Mouse (Mus musculus): Measurements from ENCODE around the gene Haus6. TPM values are rescaled to one million over a fixed set of nuclear protein-coding genes. Genes with fewer than 3 reads are reported as not detected.

Gene Haus6
- polyA plus RNA-seq, 1 experiment, result 4.4 TPM

DNA sequence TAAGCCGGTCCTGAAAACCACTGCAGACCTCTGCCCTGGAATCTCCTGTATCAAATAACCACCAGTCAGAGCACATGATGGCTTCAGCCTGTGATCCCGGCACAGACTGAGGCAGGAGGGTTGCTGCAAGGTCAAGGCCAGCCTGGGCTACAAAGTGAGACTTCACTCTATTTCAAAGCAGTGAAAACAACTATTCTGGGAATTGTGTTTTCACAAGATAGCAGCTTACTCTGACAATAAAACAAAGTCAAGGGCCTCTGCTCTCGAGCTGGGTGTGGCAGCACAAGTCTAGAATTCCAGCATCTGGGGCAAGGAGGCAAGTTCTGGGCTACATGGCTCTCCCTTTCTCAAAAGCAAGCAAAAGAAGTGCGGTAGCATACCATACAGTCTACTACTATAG, 52.8 kb downstream of the Haus6 start:
- no peak overlapping the region for H3K4me3 ChIP-seq (replicated peaks; ENCODE audit: insufficient read depth, low read depth, low read length)
- no peaks in the 10 kb centered on the region for H3K27me3 ChIP-seq (ENCODE audit: control insufficient read depth, insufficient read depth, low read length)
- whole genome bisulfite sequencing, result 82% methylated on average over 4 of the region's 4 CpGs
- TF ChIP-seq CTCF (IDR thresholded peaks at IDR 0.05; ENCODE audit: borderline replicate concordance, insufficient read depth, low read depth, low read length) (no peak), POLR2A (IDR thresholded peaks at IDR 0.05; ENCODE audit: borderline replicate concordance, insufficient read depth, low read length) (no peak)
- no peaks in the 10 kb centered on the region for H3K4me1 ChIP-seq (ENCODE audit: control insufficient read depth, insufficient read depth, low read length)
- no peak overlapping the region for H3K27ac ChIP-seq (ENCODE audit: insufficient read depth, low read length)
- no peak for DNase-seq

DNA sequence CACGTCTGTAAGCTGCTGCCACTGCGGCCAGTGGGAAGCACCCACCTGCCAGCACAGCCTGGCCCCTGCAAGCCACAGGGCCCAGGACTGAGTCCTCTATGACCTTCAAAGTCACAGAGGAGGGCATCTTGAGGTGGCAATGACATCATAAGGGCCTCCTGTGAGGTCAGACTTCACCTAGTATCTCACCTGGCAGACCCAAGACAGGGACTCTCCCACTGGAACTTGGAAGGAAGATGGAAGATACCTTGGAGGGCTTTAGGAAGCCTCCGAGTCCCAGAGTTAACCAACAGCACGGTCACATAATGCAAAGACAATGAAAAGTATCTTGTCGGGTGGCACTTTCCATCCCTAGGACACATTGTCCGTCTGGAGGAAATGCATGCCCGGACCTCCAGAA, 53.6 kb downstream of the Haus6 start, which contains the start of gene Saxo1:
Saxo1 (minus strand) TSS at position 101 of the 400 bp plus-strand sequence.
- Histone ChIP-seq H3K4me1 (ENCODE audit: control insufficient read depth, insufficient read depth, low read length) (no peaks in the 10 kb centered on the region), H3K4me3 (replicated peaks; ENCODE audit: insufficient read depth, low read depth, low read length) (no peak within 1 kb of the TSS), H3K27me3 (ENCODE audit: control insufficient read depth, insufficient read depth, low read length) (no peaks in the 10 kb centered on the region), H3K27ac (ENCODE audit: insufficient read depth, low read length) (no peak within 1 kb of the TSS)
- WGBS, result 90% methylated on average over 7 of the region's 7 CpGs
- no peak for DNase-seq
- no peak for TF ChIP-seq CTCF (IDR thresholded peaks at IDR 0.05; ENCODE audit: borderline replicate concordance, insufficient read depth, low read depth, low read length)
- TF ChIP-seq POLR2A (IDR thresholded peaks at IDR 0.05; ENCODE audit: borderline replicate concordance, insufficient read depth, low read length), result no peak

DNA sequence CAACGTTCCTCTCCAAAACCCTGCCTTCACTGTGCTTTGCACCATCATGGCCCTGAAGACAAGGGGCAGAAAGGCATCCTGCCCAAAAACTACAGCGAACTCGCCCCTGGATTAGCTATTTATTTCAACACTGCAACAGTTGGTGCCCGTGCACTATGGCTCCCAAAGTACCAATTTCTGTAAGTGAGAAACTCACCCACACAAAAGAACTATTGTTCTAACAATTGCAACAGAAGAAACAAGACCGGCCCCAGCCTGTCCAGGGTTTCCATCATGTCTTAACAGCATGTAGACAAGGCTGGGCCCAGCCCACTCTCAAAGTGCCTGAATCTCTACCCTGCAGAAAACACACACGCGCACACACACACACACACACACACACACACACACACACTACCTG, 54.5 kb downstream of the Haus6 start:
- Histone ChIP-seq H3K4me1 (ENCODE audit: control insufficient read depth, insufficient read depth, low read length) (no peaks in the 10 kb centered on the region), H3K4me3 (replicated peaks; ENCODE audit: insufficient read depth, low read depth, low read length) (no peak overlapping the region), H3K27ac (ENCODE audit: insufficient read depth, low read length) (no peak overlapping the region), H3K27me3 (ENCODE audit: control insufficient read depth, insufficient read depth, low read length) (no peaks in the 10 kb centered on the region)
- 52% methylated on average over 7 of the region's 7 CpGs for WGBS
- no peak for DNase-seq
- TF ChIP-seq CTCF (IDR thresholded peaks at IDR 0.05; ENCODE audit: borderline replicate concordance, insufficient read depth, low read depth, low read length) (no peak), POLR2A (IDR thresholded peaks at IDR 0.05; ENCODE audit: borderline replicate concordance, insufficient read depth, low read length) (no peak)

DNA sequence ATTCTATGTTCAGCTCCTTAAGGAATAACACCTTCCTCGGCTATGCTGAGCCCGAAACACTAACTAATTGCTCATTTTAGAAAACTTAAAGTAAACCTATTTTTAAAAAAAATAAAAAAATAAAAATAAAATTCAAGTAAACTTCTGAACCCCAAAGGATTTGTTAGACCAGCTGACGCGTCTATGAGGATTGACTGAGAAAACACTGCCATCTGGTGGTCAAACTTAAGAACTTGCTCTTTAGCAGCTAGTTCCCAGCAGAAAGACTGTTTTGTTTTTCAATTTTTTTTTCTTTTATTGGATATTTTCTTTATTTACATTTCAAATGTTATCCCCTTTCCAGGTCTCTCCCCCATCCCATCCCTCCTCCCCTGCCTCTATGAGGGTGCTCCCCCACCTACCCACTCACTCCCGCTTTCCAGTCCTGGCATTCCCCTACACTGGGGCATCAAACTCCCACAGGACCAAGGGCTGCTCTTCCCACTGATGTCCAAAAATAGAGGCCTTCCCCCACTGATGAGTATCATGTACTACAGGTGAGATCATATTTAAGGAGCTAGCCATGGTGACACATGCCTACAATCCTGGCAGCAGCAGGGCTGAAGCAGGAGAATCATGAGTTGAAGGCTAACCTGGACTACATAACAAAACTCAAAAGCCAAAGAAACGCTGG, 56.7 kb downstream of the Haus6 start:
- Histone ChIP-seq H3K4me3 (replicated peaks; ENCODE audit: insufficient read depth, low read depth, low read length) (no peak overlapping the region), H3K4me1 (ENCODE audit: control insufficient read depth, insufficient read depth, low read length) (no peaks in the 10 kb centered on the region), H3K27ac (ENCODE audit: insufficient read depth, low read length) (no peak overlapping the region), H3K27me3 (ENCODE audit: control insufficient read depth, insufficient read depth, low read length) (no peaks in the 10 kb centered on the region)
- 22% methylated on average over 6 of the region's 6 CpGs for WGBS
- DNase-seq, result peak in 1 of 2 experiments; percentile 25
- no peak for TF ChIP-seq POLR2A (IDR thresholded peaks at IDR 0.05; ENCODE audit: borderline replicate concordance, insufficient read depth, low read length)
- peak; percentile 51; the same call in 1 of the 2 replicates for TF ChIP-seq CTCF (IDR thresholded peaks at IDR 0.05; ENCODE audit: borderline replicate concordance, insufficient read depth, low read depth, low read length)

DNA sequence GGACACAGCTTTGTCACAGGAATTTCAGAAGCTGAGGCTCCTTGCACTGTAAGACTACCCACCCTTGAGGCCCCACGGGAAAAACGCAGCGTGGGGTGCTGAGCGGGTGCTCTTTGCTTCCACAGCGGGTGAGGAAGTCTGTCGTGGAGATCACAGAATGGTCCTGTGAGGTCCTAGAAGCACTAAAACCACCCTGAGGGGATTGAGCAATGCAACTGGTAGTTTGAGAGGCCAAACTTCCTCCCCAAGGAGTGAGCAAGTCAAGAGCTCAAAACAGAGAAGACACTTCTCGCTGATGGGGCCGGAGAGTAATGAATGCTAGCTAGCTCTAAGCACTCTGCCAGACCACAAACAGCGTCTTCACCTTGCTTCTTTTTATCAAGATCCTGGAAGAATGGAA, 63.5 kb downstream of the Haus6 start:
- DNase-seq, result no peak
- WGBS, result 90% methylated on average over 9 of the region's 9 CpGs
- no peaks in the 10 kb centered on the region for H3K4me1 ChIP-seq (ENCODE audit: control insufficient read depth, insufficient read depth, low read length)
- H3K27me3 ChIP-seq (ENCODE audit: control insufficient read depth, insufficient read depth, low read length), result no peaks in the 10 kb centered on the region
- no peak overlapping the region for H3K27ac ChIP-seq (ENCODE audit: insufficient read depth, low read length)
- TF ChIP-seq POLR2A (IDR thresholded peaks at IDR 0.05; ENCODE audit: borderline replicate concordance, insufficient read depth, low read length) (no peak), CTCF (IDR thresholded peaks at IDR 0.05; ENCODE audit: borderline replicate concordance, insufficient read depth, low read depth, low read length) (no peak)
- no peak overlapping the region for H3K4me3 ChIP-seq (replicated peaks; ENCODE audit: insufficient read depth, low read depth, low read length)

DNA sequence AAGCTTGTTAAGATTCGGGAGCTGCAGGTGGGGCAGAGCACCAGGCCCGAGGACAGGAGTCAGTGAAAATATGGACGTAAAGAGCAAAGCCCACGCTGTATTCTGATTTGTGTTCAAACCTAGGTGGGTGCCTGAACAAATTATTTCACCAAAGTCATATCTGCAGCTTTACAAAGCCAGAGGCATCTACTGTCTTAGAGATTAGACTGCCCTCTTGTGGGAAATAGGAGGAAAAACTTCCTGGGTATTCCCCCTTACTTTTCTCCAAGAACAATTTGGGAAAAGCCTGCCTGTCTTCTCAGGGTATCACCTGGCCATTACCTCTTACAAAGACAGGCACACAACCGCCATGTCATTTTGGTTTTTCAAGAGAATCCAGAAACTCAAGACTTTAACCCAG, 66.2 kb downstream of the Haus6 start:
- TF ChIP-seq POLR2A (IDR thresholded peaks at IDR 0.05; ENCODE audit: borderline replicate concordance, insufficient read depth, low read length) (no peak), CTCF (IDR thresholded peaks at IDR 0.05; ENCODE audit: borderline replicate concordance, insufficient read depth, low read depth, low read length) (peak; percentile 27; the same call in 1 of the 2 replicates)
- DNase-seq, result no peak
- 38% methylated on average over 5 of the region's 5 CpGs for WGBS
- H3K4me1 ChIP-seq (ENCODE audit: control insufficient read depth, insufficient read depth, low read length), result no peaks in the 10 kb centered on the region
- no peak overlapping the region for H3K27ac ChIP-seq (ENCODE audit: insufficient read depth, low read length)
- no peak overlapping the region for H3K4me3 ChIP-seq (replicated peaks; ENCODE audit: insufficient read depth, low read depth, low read length)
- H3K27me3 ChIP-seq (ENCODE audit: control insufficient read depth, insufficient read depth, low read length), result no peaks in the 10 kb centered on the region

DNA sequence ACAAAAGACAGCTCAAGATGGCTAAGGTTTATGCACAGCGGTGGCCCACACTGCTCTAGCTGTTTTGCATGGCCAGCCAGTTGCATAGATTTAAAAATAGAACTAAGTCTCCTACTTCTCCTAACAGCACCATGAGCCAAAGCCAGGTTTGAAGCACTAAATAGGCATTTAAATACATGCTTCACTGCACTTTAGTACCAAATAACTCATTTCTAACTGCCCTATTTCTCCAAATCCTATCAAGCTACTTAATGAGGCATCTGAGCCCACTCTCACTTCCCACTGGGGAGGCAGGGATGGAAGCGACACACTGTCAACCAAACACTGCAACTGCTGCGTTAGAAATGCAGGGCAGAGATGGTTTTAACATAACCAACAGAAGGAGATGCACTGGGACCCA, 67.9 kb downstream of the Haus6 start:
- no peak overlapping the region for H3K4me3 ChIP-seq (replicated peaks; ENCODE audit: insufficient read depth, low read depth, low read length)
- WGBS, result 59% methylated on average over 3 of the region's 3 CpGs
- no peak overlapping the region for H3K27ac ChIP-seq (ENCODE audit: insufficient read depth, low read length)
- H3K4me1 ChIP-seq (ENCODE audit: control insufficient read depth, insufficient read depth, low read length), result no peaks in the 10 kb centered on the region
- DNase-seq, result no peak
- no peaks in the 10 kb centered on the region for H3K27me3 ChIP-seq (ENCODE audit: control insufficient read depth, insufficient read depth, low read length)
- no peak for TF ChIP-seq CTCF (IDR thresholded peaks at IDR 0.05; ENCODE audit: borderline replicate concordance, insufficient read depth, low read depth, low read length)
- no peak for TF ChIP-seq POLR2A (IDR thresholded peaks at IDR 0.05; ENCODE audit: borderline replicate concordance, insufficient read depth, low read length)

DNA sequence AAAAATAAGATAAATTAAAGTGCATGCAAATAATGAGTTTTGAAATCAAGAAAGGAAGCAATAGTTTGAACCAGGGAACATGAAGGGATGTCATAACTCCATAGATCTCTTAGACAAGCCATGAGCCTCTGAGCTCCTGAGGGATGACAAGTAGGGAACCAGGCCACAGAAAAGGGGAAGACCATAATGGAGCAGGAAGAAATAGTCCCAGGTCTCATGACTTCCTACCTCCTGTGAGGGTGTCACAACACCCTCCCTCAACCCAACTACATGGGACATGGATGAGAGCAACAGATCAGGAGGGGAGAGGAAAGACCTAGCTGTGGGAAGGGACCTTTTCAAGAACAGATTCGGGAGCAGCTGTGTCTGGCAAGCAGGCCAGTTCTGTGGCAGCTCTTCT, 70.3 kb downstream of the Haus6 start:
- WGBS, result 35% methylated on average over 1 of the region's 1 CpGs
- TF ChIP-seq POLR2A (IDR thresholded peaks at IDR 0.05; ENCODE audit: borderline replicate concordance, insufficient read depth, low read length), result no peak
- no peak for TF ChIP-seq CTCF (IDR thresholded peaks at IDR 0.05; ENCODE audit: borderline replicate concordance, insufficient read depth, low read depth, low read length)
- Histone ChIP-seq H3K4me3 (replicated peaks; ENCODE audit: insufficient read depth, low read depth, low read length) (no peak overlapping the region), H3K27me3 (ENCODE audit: control insufficient read depth, insufficient read depth, low read length) (no peaks in the 10 kb centered on the region), H3K27ac (ENCODE audit: insufficient read depth, low read length) (no peak overlapping the region), H3K4me1 (ENCODE audit: control insufficient read depth, insufficient read depth, low read length) (no peaks in the 10 kb centered on the region)
- DNase-seq, result no peak
